Mouse (Mus musculus): ENCODE measurements around the gene Ifitm2. TPM values are rescaled to one million over a fixed set of nuclear protein-coding genes. Genes with fewer than 3 reads are reported as not detected.

Ifitm2 gene
- polyA plus RNA-seq, 1 experiment = 39.0 TPM

- Histone ChIP-seq H3K27ac (ENCODE audit: control insufficient read depth, insufficient read depth, low read depth, low read length) (no peak overlapping the region), H3K4me3 (ENCODE audit: control insufficient read depth, low read depth, low read length) (no peak overlapping the region), H3K27me3 (ENCODE audit: control insufficient read depth, insufficient read depth, low read length) (no peaks in the 10 kb centered on the region; the same call in 1 of the 2 replicates), H3K4me1 (ENCODE audit: control insufficient read depth, insufficient read depth, low read length) (peaks cover 3% of the 10 kb centered on the region), H3K36me3 (ENCODE audit: control insufficient read depth, insufficient read depth, low read length) (no peaks in the 10 kb centered on the region)
- TF ChIP-seq CTCF (IDR thresholded peaks at IDR 0.05; ENCODE audit: control insufficient read depth, insufficient read depth, insufficient replicate concordance, low read depth, low read length) (no peak), POLR2A (IDR thresholded peaks at IDR 0.05; ENCODE audit: control insufficient read depth, low read depth, low read length) (no peak)
These were observed 32.6 kb downstream of the Ifitm2 start for GRCm38 (mm10) chr7:140923070-140923775.

GRCm38 (mm10) chr7:140922398-140923069, 33.3 kb downstream of the Ifitm2 start:
- peak overlapping the region; percentile 25; the same call in 1 of the 2 replicates for H3K4me3 ChIP-seq (ENCODE audit: control insufficient read depth, low read depth, low read length)
- H3K4me1 ChIP-seq (ENCODE audit: control insufficient read depth, insufficient read depth, low read length) = peaks cover 3% of the 10 kb centered on the region
- no peaks in the 10 kb centered on the region for H3K36me3 ChIP-seq (ENCODE audit: control insufficient read depth, insufficient read depth, low read length)
- no peaks in the 10 kb centered on the region; the same call in 1 of the 2 replicates for H3K27me3 ChIP-seq (ENCODE audit: control insufficient read depth, insufficient read depth, low read length)
- TF ChIP-seq CTCF (IDR thresholded peaks at IDR 0.05; ENCODE audit: control insufficient read depth, insufficient read depth, insufficient replicate concordance, low read depth, low read length) (no peak), POLR2A (IDR thresholded peaks at IDR 0.05; ENCODE audit: control insufficient read depth, low read depth, low read length) (no peak)
- H3K27ac ChIP-seq (ENCODE audit: control insufficient read depth, insufficient read depth, low read depth, low read length) = no peak overlapping the region

- H3K27me3 ChIP-seq (ENCODE audit: control insufficient read depth, insufficient read depth, low read length) = no peaks in the 10 kb centered on the region; the same call in 1 of the 2 replicates
- peaks cover 3% of the 10 kb centered on the region for H3K4me1 ChIP-seq (ENCODE audit: control insufficient read depth, insufficient read depth, low read length)
- no peaks in the 10 kb centered on the region for H3K36me3 ChIP-seq (ENCODE audit: control insufficient read depth, insufficient read depth, low read length)
- TF ChIP-seq POLR2A (IDR thresholded peaks at IDR 0.05; ENCODE audit: control insufficient read depth, low read depth, low read length) = no peak
- no peak for TF ChIP-seq CTCF (IDR thresholded peaks at IDR 0.05; ENCODE audit: control insufficient read depth, insufficient read depth, insufficient replicate concordance, low read depth, low read length)
- H3K27ac ChIP-seq (ENCODE audit: control insufficient read depth, insufficient read depth, low read depth, low read length) = no peak overlapping the region
- no peak overlapping the region for H3K4me3 ChIP-seq (ENCODE audit: control insufficient read depth, low read depth, low read length)
These were observed 34.4 kb downstream of the Ifitm2 start for GRCm38 (mm10) chr7:140921225-140921975.

GRCm38 (mm10) chr7:140920418-140921029, 35.3 kb downstream of the Ifitm2 start, which contains the start of gene Nlrp6:
TSS of gene Nlrp6 (plus strand) at chr7:140920902.
- TF ChIP-seq CTCF (IDR thresholded peaks at IDR 0.05; ENCODE audit: control insufficient read depth, insufficient read depth, insufficient replicate concordance, low read depth, low read length) (no peak), POLR2A (IDR thresholded peaks at IDR 0.05; ENCODE audit: control insufficient read depth, low read depth, low read length) (no peak)
- Histone ChIP-seq H3K4me3 (ENCODE audit: control insufficient read depth, low read depth, low read length) (no peak within 1 kb of the TSS), H3K36me3 (ENCODE audit: control insufficient read depth, insufficient read depth, low read length) (no peaks in the 10 kb centered on the region), H3K4me1 (ENCODE audit: control insufficient read depth, insufficient read depth, low read length) (peaks cover 3% of the 10 kb centered on the region), H3K27ac (ENCODE audit: control insufficient read depth, insufficient read depth, low read depth, low read length) (no peak within 1 kb of the TSS), H3K27me3 (ENCODE audit: control insufficient read depth, insufficient read depth, low read length) (no peaks in the 10 kb centered on the region; the same call in 1 of the 2 replicates)

- Histone ChIP-seq H3K36me3 (ENCODE audit: control insufficient read depth, insufficient read depth, low read length) (no peaks in the 10 kb centered on the region), H3K27ac (ENCODE audit: control insufficient read depth, insufficient read depth, low read depth, low read length) (no peak overlapping the region), H3K27me3 (ENCODE audit: control insufficient read depth, insufficient read depth, low read length) (no peaks in the 10 kb centered on the region; the same call in 1 of the 2 replicates), H3K4me1 (ENCODE audit: control insufficient read depth, insufficient read depth, low read length) (peaks cover 3% of the 10 kb centered on the region), H3K4me3 (ENCODE audit: control insufficient read depth, low read depth, low read length) (no peak overlapping the region)
- TF ChIP-seq CTCF (IDR thresholded peaks at IDR 0.05; ENCODE audit: control insufficient read depth, insufficient read depth, insufficient replicate concordance, low read depth, low read length) (no peak), POLR2A (IDR thresholded peaks at IDR 0.05; ENCODE audit: control insufficient read depth, low read depth, low read length) (no peak)
These were observed 35.9 kb downstream of the Ifitm2 start for GRCm38 (mm10) chr7:140919911-140920310.

GRCm38 (mm10) chr7:140914031-140914690, 41.6 kb downstream of the Ifitm2 start:
- no peaks in the 10 kb centered on the region for H3K36me3 ChIP-seq (ENCODE audit: control insufficient read depth, insufficient read depth, low read length)
- no peak overlapping the region for H3K4me3 ChIP-seq (ENCODE audit: control insufficient read depth, low read depth, low read length)
- TF ChIP-seq POLR2A (IDR thresholded peaks at IDR 0.05; ENCODE audit: control insufficient read depth, low read depth, low read length) (no peak), CTCF (IDR thresholded peaks at IDR 0.05; ENCODE audit: control insufficient read depth, insufficient read depth, insufficient replicate concordance, low read depth, low read length) (no peak)
- no peak overlapping the region for H3K27ac ChIP-seq (ENCODE audit: control insufficient read depth, insufficient read depth, low read depth, low read length)
- H3K4me1 ChIP-seq (ENCODE audit: control insufficient read depth, insufficient read depth, low read length) = peaks cover 2% of the 10 kb centered on the region; the same call in 1 of the 2 replicates
- no peaks in the 10 kb centered on the region for H3K27me3 ChIP-seq (ENCODE audit: control insufficient read depth, insufficient read depth, low read length)
